In genomic region chr16:30587494-30588327, GRCm38 (mm10) we compare ENCODE assay signal across 8 mouse cellular contexts. TPM values are rescaled to one million over a fixed set of nuclear protein-coding genes. Genes with fewer than 3 reads are reported as not detected.
DNase-seq lines count a peak whose midpoint lies in the region; ATAC-seq lines count a peak whose summit lies in the region.

Gene Lsg1 (minus strand): TSS chr16:30587592.

- DNase-seq in MEL-GATA-1-ER (ENCODE audit: extremely low read depth, low read depth) = peak; percentile 93
- peak; percentile 91 for DNase-seq in cerebellum, adult 8-10 months
- peak; percentile 97 for DNase-seq in forelimb bud, embryonic 11.5 days (ENCODE audit: low read depth, low spot score)
- DNase-seq in layer of hippocampus, adult 9-10 months (ENCODE audit: low spot score) = peak; percentile 77
- DNase-seq in ovary, postnatal 10 days (ENCODE audit: low spot score) = peak; percentile 44
- peak; percentile 82 to 87 for DNase-seq in thymus, postnatal 10 days (ENCODE audit: low spot score in 2 of 2)

- peak within 1 kb of the TSS; percentile 97 for H3K4me2 ChIP-seq in lung, embryonic 16.5 days (ENCODE audit: low read depth, low read length)

- H3K4me1 ChIP-seq in lung, embryonic 16.5 days (replicated peaks; ENCODE audit: control insufficient read depth, insufficient read depth, low read length) = peaks cover 7% of the 10 kb centered on the region; the same call in 1 of the 2 replicates

- WGBS in lung, embryonic 16.5 days = 2% methylated on average over 35 of the region's 35 CpGs

- H3K27me3 ChIP-seq in lung, embryonic 16.5 days (ENCODE audit: control insufficient read depth, insufficient read depth, low read depth, low read length) = no peaks in the 10 kb centered on the region

- H3K9ac ChIP-seq in lung, embryonic 16.5 days (ENCODE audit: low read length) = peak within 1 kb of the TSS; percentile 82

- peak within 1 kb of the TSS; percentile 68 for H3K27ac ChIP-seq in lung, embryonic 16.5 days (ENCODE audit: low read length)

- peaks cover 15% of the 10 kb centered on the region for H3K36me3 ChIP-seq in lung, embryonic 16.5 days (ENCODE audit: control insufficient read depth, insufficient read depth, low read length)

- peak within 1 kb of the TSS; percentile 81 for H3K4me3 ChIP-seq in lung, embryonic 16.5 days (ENCODE audit: low read length)

- ATAC-seq in hematopoietic stem cell, adult 5-6 weeks (replicated peaks in 1 of 2; ENCODE audit: insufficient read depth in 1 of 2, low FRiP score in 2 of 2, low TSS enrichment in 1 of 2, low read depth in 1 of 2, poor library complexity in 2 of 2, severe bottlenecking in 2 of 2) = peak; percentile 94 to 95
- ATAC-seq in lung, embryonic 16.5 days (ENCODE audit: low read depth) = peak; percentile 96

- no peaks in the 10 kb centered on the region for H3K9me3 ChIP-seq in lung, embryonic 16.5 days (ENCODE audit: control insufficient read depth, low read length)

RNA-seq across cellular contexts. Expression of gene Lsg1, which starts in this region (rescaled TPM):
- 57.5 TPM in 2 replicates for total RNA-seq in hematopoietic stem cell, adult 5-6 weeks (2017)
- 55.1 and 57.1 TPM in 2 replicates for polyA plus RNA-seq in lung, embryonic 16.5 days (2015; fragmentation: Nextera tagmentation; extraction: Ambion mirVana)

Comparison
In these comparisons a context has a peak if more than half of its experiments do, and no peak if none do; other contexts are left out.
1. Peak in every context shown above with its lines: DNase-seq, ATAC-seq, H3K4me3 ChIP-seq and H3K27ac ChIP-seq.
2. DNase-seq: peak in every context shown above with its lines; median percentile 97 in forelimb bud, embryonic 11.5 days; 93 in MEL-GATA-1-ER; 91 in cerebellum, adult 8-10 months; 84 in thymus, postnatal 10 days; 77 in layer of hippocampus, adult 9-10 months; 44 in ovary, postnatal 10 days.